Mouse (Mus musculus): ENCODE data around the gene Hspb1.

The Hspb1 gene

GRCm38 (mm10) chr5:135888405-135889215 lies 891 bp downstream of the Hspb1 start:
- peak; percentile 28 for DNase-seq

GRCm38 (mm10) chr5:135890323-135890722 lies 2.6 kb downstream of the Hspb1 start:
- DNase-seq = no peak

- no peak for DNase-seq
Measured at GRCm38 (mm10) chr5:135890920-135891319, 3.2 kb downstream of the Hspb1 start.

GRCm38 (mm10) chr5:135892589-135893351 lies 5.1 kb downstream of the Hspb1 start:
- DNase-seq = no peak

- DNase-seq = no peak
Measured at GRCm38 (mm10) chr5:135894958-135895357, 7.2 kb downstream of the Hspb1 start.

GRCm38 (mm10) chr5:135898028-135898427 lies 10.3 kb downstream of the Hspb1 start:
- peak; percentile 51 for DNase-seq

- DNase-seq = no peak
Measured at GRCm38 (mm10) chr5:135898995-135899394, 11.3 kb downstream of the Hspb1 start.

GRCm38 (mm10) chr5:135899833-135900232 lies 12.1 kb downstream of the Hspb1 start:
- no peak for DNase-seq

- DNase-seq = no peak
Measured at GRCm38 (mm10) chr5:135900701-135901100, 13.0 kb downstream of the Hspb1 start.

GRCm38 (mm10) chr5:135901354-135902095 lies 13.8 kb downstream of the Hspb1 start:
- no peak for DNase-seq

GRCm38 (mm10) chr5:135903058-135903457 lies 15.3 kb downstream of the Hspb1 start:
- no peak for DNase-seq

- peak; percentile 95 for DNase-seq
Measured at GRCm38 (mm10) chr5:135903551-135904151, 15.9 kb downstream of the Hspb1 start.

- DNase-seq = no peak
Measured at GRCm38 (mm10) chr5:135904259-135904658, 16.5 kb downstream of the Hspb1 start.

GRCm38 (mm10) chr5:135905320-135906225 lies 17.9 kb downstream of the Hspb1 start:
- no peak for DNase-seq

GRCm38 (mm10) chr5:135906846-135907245 lies 19.1 kb downstream of the Hspb1 start:
- no peak for DNase-seq

- DNase-seq = no peak
Measured at GRCm38 (mm10) chr5:135907256-135907655, 19.5 kb downstream of the Hspb1 start.

- DNase-seq = no peak
Measured at GRCm38 (mm10) chr5:135908185-135908584, 20.5 kb downstream of the Hspb1 start.

- DNase-seq = no peak
Measured at GRCm38 (mm10) chr5:135908989-135909388, 21.3 kb downstream of the Hspb1 start.

- no peak for DNase-seq
Measured at GRCm38 (mm10) chr5:135909646-135910045, 21.9 kb downstream of the Hspb1 start.

GRCm38 (mm10) chr5:135910813-135911212 lies 23.1 kb downstream of the Hspb1 start:
- no peak for DNase-seq

GRCm38 (mm10) chr5:135911633-135912220 lies 24.0 kb downstream of the Hspb1 start:
- DNase-seq = no peak

Measured in kidney, adult 18-20 months (tissue).